Mouse (Mus musculus) frontal cortex, adult (tissue): Measurements from ENCODE around the gene Tmem189.
"Not testable (repeated sequence)": the region's sequence is repeated elsewhere in the genome, so short reads cannot be mapped to it uniquely, and the experiment has no call there.

Source experiments
- ATAC-seq: cut with Nextera tagmentation; 2 replicates; pipeline ENCODE4 v1.9.2; 2017; ENCODE audit warnings: mild to moderate bottlenecking, moderate library complexity, mixed read lengths; ENCODE audit not compliant: low TSS enrichment

The Tmem189 gene

DNA sequence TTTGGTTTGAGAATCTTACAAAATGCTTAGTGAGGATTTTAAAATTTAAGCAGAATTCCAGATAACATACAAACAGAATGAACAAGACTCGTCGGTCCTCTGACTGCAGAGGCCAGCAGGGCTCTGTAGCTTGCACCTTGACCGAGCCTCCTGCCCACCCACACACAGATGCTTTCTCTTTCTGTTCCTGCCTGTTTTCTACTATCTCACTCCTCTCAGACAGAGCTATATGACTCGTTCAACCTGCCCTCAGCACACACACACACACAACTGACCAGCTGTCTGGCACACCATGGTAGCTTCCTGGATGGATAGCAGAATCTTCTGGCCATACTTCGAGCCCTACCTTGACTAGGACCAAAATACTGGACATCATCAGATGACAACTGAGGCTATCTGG is 66.7 kb downstream of the Tmem189 start:
- no peak for ATAC-seq

GRCm38 (mm10) chr2:167622352-167622751 is 67.3 kb downstream of the Tmem189 start:
- ATAC-seq: peak; percentile 15; the same call in 1 of the 2 replicates

GRCm38 (mm10) chr2:167621255-167622087 is 68.2 kb downstream of the Tmem189 start:
- ATAC-seq: no peak

DNA sequence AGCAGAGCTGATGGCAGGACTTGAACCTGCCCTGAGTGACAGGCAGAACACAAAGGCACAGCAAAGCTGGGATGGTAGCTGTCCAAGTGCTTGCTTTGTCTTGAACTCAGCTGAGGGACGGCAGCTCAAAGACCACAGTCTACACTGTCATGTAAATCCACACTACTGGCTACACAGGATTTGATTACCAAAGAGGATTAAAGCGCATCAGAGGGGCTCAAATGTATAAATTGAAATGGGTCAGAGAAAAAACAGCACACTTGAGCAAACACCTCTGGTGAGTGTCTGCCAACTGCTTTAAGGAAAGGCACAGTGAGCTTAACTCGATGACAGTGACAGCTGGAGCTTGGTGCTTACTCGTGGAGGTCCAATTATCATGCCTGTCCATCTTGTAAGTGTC is 72.2 kb downstream of the Tmem189 start:
- ATAC-seq: no peak

GRCm38 (mm10) chr2:167617034-167617433 is 72.6 kb downstream of the Tmem189 start:
- ATAC-seq: no peak

DNA sequence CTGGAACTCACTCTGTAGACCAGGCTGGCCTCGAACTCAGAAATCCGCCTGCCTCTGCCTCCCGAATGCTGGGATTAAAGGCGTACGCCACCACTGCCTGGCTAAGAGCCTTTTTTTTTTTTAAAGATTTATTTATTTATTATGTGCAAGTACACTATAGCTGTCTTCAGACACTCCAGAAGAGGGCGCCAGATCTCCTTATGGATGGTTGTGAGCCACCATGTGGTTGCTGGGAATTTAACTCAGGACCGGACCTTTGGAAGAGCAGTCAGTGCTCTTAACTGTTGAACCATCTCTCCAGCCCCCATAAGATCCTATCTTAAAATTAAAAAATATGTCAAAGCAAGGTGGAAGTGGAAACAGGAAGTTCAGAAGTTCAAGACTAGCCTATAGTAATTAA is 76.3 kb downstream of the Tmem189 start:
- not testable (repeated sequence) for ATAC-seq

- no peak for ATAC-seq
These were observed 77.5 kb downstream of the Tmem189 start for GRCm38 (mm10) chr2:167612122-167612521.

- ATAC-seq: no peak
These were observed 78.3 kb downstream of the Tmem189 start for GRCm38 (mm10) chr2:167611287-167611686.

DNA sequence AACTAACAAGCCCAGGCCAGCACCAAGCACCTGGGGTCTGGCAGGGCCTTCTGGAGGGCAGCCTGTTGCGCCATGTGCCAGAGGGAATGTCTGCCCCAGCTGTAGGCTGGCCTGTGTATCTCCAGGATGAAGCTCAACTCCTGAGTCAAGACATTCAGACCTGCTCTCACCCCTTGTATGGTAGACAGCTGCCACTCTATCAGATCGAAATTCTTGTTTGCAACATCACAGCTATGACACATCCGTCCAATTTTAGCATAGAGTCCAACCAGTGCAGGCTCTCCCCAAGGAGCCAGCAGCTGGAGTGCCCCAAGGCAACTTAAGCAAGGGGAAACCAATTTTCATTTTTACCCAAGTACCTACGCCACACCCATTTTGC is 82.9 kb downstream of the Tmem189 start:
- no peak for ATAC-seq

DNA sequence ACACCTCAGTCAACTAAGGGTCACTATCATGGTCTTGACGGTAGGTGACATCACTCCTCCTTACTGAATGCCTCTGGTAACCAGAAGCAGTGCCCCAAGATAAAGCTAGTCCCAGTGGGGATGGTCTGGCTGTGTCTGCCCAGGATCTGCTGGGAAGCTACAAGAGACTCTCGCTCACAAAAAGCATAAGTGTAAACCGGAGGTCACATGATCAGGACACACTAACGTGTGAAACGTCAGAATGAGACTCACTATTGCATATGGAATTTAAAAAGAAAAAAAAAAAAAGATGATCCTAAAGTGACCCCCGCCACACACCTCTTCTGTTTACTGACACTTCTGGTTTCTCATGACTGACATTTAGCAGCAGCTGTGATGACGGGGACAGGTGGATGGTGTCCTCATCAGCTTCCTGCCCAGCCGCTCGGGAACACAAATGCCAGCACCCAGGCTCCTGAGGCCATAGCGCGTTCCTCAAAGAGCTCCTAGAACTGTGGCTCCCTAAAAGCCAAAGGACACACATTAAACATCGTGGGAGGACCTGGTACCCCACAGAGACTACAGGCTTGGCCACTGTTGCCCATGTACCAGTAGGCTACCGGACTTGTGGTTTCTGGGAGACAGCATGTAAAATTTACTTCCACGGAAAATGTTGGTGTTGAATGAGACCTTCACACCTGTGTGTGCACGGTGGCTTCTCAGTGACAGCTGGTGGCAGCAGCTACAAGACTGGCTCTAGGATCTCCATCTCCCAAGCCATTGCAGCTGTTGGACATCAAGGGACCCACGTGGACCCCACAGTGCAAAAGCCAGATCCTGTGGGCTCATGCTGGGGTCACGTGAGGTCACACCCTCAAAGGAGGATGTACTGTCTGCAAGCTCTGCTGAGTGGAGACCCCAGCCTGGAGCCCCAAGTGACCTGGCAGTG is 83.5 kb downstream of the Tmem189 start:
- no peak for ATAC-seq

- peak; percentile 90 for ATAC-seq
These were observed 84.3 kb downstream of the Tmem189 start for GRCm38 (mm10) chr2:167605178-167605794.

DNA sequence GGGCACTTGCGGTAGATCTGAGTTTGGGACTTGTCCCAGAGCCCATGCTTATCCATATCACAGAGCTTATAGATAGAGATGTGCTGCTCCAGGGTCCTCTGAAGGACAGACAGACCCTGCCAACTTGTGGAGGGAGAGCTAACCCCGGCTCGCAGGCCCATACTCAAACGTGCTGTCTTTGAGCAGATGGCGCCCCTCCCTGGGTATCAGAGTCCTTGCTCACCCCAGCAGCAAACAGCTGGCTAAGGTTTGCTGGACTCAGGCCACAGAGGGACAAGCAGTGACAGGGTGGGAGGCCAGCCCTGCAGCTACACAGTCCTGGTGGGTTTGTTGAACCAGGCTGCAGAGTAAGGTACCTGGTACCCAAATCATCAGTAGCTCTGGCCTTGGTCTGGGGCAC is 86.6 kb downstream of the Tmem189 start:
- ATAC-seq: no peak

DNA sequence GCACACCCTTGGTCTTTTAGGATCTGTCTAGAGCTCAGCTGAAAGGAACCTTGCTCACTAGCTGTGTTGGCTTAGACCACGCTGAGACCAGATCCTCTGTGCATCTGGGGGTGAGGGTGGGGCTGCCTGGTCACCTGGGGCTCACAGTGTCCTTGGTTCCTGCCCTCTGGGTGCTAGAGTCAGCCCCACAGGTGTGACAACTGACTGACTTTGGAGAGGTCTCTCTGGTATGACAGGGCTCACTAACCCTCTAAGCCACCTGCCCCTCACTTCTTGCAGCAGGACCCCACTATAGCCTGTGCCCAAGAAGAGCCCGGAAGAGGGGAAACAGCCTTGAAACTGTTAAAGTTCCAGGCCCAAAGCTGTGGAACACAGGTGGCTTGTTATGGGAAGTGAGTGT is 87.3 kb downstream of the Tmem189 start:
- no peak for ATAC-seq

GRCm38 (mm10) chr2:167600481-167600995 is 89.1 kb downstream of the Tmem189 start:
- ATAC-seq: no peak

- ATAC-seq: no peak
These were observed 89.7 kb downstream of the Tmem189 start for GRCm38 (mm10) chr2:167599917-167600316.

DNA sequence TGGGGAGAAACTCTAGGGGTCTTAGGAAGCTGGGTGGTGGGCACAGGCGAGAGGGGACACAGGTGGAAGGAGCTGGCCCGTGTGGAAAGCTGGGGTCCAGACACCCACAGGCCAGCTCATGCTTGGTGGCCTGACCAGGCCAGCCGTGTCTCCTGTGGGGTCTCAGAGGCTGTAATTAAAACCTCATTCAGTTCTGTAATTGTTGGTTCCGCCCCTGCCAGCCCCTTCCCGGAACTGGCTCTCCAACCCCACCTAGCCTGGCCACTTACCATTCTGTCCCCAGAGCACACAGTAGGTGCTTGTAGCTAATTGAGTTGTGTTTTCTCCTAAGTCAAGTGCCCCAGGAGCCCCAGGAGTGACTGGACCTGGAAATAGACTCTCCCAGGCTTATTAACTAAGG is 90.4 kb downstream of the Tmem189 start:
- no peak for ATAC-seq

GRCm38 (mm10) chr2:167597492-167598186 is 92.0 kb downstream of the Tmem189 start:
- ATAC-seq: no peak

GRCm38 (mm10) chr2:167596726-167597491 is 92.7 kb downstream of the Tmem189 start:
- no peak for ATAC-seq

DNA sequence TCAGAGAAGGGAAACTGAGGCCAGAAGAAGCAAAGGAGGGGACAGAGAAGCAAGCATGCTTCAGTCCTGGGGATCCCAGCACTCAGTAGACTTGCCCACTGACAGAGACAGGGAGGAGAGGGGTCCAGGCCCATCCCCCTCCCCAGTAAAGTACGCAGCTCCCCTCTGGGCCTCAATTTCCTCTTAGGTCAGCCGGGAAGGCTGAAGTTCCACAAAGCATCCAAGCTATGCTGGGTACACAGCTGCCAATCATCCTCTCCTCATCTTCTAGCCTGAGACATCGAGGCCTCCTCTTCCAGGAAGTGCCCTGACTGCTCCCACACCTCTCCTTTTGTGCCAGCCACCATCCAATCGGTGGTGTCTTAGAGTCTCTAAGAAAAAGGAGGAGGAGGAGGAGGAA is 93.4 kb downstream of the Tmem189 start:
- ATAC-seq: no peak

DNA sequence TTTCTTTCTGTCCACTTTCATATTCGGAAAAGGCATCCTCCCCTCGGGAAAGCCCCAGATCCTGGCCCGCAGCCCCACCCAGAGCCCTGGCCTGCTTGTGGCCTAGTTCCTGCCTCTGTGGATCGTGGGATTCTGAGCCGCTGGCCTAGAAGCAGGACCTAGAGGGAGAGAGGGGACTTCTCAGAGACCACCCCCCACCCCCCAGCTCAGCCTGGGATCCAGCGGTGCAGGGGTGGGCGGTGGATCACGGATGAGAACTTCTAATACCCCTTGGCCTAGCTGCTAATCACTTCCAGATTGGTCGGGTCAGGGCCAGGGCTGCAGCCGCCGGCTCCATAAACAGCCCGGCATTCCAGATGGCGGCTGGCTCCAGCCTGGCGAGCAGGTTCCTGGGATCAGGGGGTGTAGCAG is 93.9 kb downstream of the Tmem189 start:
- no peak for ATAC-seq
